Mouse (Mus musculus): ENCODE results near the gene Susd1.

The Susd1 gene

GRCm38 (mm10) chr4:59434039-59434438 lies 4.4 kb downstream of the Susd1 start:
- in situ Hi-C loops (cut with MseI, MboI): no loop called here

- in situ Hi-C loops (cut with MseI, MboI): no loop called here
These were observed 9.3 kb downstream of the Susd1 start for GRCm38 (mm10) chr4:59429128-59429527.

GRCm38 (mm10) chr4:59426429-59426828 lies 12.0 kb downstream of the Susd1 start:
- in situ Hi-C loops (cut with MseI, MboI): no loop called here

GRCm38 (mm10) chr4:59422808-59423207 lies 15.6 kb downstream of the Susd1 start:
- in situ Hi-C loops (cut with MseI, MboI): no loop called here

- in situ Hi-C loops (cut with MseI, MboI): no loop called here
These were observed 16.2 kb downstream of the Susd1 start for GRCm38 (mm10) chr4:59422025-59422783.

GRCm38 (mm10) chr4:59421369-59421746 lies 17.1 kb downstream of the Susd1 start:
- in situ Hi-C loops (cut with MseI, MboI): no loop called here

GRCm38 (mm10) chr4:59420695-59421368 lies 17.6 kb downstream of the Susd1 start:
- in situ Hi-C loops (cut with MseI, MboI): no loop called here

GRCm38 (mm10) chr4:59419211-59419610 lies 19.2 kb downstream of the Susd1 start:
- in situ Hi-C loops (cut with MseI, MboI): no loop called here

- in situ Hi-C loops (cut with MseI, MboI): no loop called here
These were observed 25.0 kb downstream of the Susd1 start for GRCm38 (mm10) chr4:59413428-59413827.

GRCm38 (mm10) chr4:59411153-59411552 lies 27.3 kb downstream of the Susd1 start:
- in situ Hi-C loops (cut with MseI, MboI): no loop called here

- in situ Hi-C loops (cut with MseI, MboI): no loop called here
These were observed 30.7 kb downstream of the Susd1 start for GRCm38 (mm10) chr4:59407766-59408165.

GRCm38 (mm10) chr4:59404375-59404774 lies 34.1 kb downstream of the Susd1 start:
- in situ Hi-C loops (cut with MseI, MboI): no loop called here

GRCm38 (mm10) chr4:59400931-59401330 lies 37.5 kb downstream of the Susd1 start:
- in situ Hi-C loops (cut with MseI, MboI): no loop called here

GRCm38 (mm10) chr4:59399343-59399742 lies 39.1 kb downstream of the Susd1 start:
- in situ Hi-C loops (cut with MseI, MboI): no loop called here

- in situ Hi-C loops (cut with MseI, MboI): no loop called here
These were observed 42.9 kb downstream of the Susd1 start for GRCm38 (mm10) chr4:59395528-59395927.

GRCm38 (mm10) chr4:59394155-59394554 lies 44.3 kb downstream of the Susd1 start:
- in situ Hi-C loops (cut with MseI, MboI): no loop called here

GRCm38 (mm10) chr4:59388447-59389030 lies 49.9 kb downstream of the Susd1 start:
- in situ Hi-C loops (cut with MseI, MboI): no loop called here

- in situ Hi-C loops (cut with MseI, MboI): no loop called here
These were observed 50.8 kb downstream of the Susd1 start for GRCm38 (mm10) chr4:59387387-59388210.

GRCm38 (mm10) chr4:59385254-59385895 lies 53.1 kb downstream of the Susd1 start:
- in situ Hi-C loops (cut with MseI, MboI): no loop called here

- in situ Hi-C loops (cut with MseI, MboI): no loop called here
These were observed 54.6 kb downstream of the Susd1 start for GRCm38 (mm10) chr4:59383791-59384190.

- in situ Hi-C loops (cut with MseI, MboI): no loop called here
These were observed 56.3 kb downstream of the Susd1 start for GRCm38 (mm10) chr4:59382131-59382530.
